Mouse (Mus musculus): ENCODE measurements around the gene Zfp523.

DNA sequence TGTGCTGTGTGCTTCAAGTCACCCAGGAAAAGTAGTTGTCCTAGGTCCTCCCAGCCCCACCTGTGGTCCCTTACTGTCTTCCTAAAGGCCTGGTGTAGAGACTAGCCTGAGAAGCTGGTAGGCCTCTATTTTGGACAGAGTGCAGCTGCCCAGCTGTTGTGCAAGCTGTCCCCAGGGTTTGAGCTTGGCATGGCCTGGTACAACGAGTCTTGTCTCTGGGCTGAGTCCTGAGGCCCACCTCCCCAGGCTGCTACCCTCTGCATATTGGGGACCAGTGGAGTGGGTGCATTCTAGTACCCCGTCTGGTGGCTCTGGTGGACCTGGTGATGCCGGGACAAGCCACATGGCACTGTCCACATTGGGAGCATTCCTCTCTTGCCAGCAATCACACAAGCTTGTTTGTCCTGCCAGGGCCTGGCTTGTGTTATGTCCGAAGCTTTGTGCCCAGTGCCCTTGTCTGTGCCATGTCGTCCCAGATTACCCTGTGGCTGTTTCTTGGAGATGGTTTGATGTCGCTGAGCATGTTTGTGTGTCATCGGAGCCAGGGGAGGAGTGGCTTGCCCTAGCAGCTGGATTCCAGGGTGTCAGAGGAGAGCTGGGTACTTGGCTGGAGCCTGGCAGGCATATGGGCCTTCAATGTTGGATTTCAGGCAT lies 59.2 kb downstream of the Zfp523 start:
- TF ChIP-seq CTCF (IDR thresholded peaks at IDR 0.05; ENCODE audit: borderline replicate concordance, extremely low read depth, insufficient read depth, insufficient read length), result no peak
- TF ChIP-seq POLR2A (IDR thresholded peaks at IDR 0.05; ENCODE audit: borderline replicate concordance, extremely low read depth, insufficient read depth, insufficient read length, poor library complexity, severe bottlenecking), result no peak

All from brain, embryonic 14.5 days (tissue).